Mouse (Mus musculus): ENCODE data around the gene Zfp691.

DNA sequence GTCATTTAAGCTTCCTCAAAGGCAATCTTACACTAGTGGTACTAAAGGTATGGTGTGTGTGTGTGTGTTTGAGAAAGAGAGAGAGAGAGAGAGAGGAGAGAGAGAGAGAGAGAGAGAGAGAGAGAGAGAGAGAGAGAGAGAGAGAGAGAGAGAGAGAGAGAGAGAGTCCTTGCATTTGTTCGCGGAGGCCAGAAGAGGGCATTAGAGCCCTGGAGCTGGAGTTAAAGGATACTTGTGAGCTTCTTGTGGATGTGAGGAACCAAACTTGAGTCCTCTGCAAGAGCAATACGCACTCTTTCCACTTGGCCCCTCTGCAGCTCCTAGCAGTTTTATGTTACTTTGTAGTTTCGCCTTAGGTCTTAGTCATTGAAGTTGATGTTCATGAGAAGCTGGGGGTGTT is 11.0 kb downstream of the Zfp691 start:
- TF ChIP-seq TAL1 (IDR thresholded peaks at IDR 0.05; ENCODE audit: low read length) (no peak), GATA1 (IDR thresholded peaks at IDR 0.05; ENCODE audit: low read length) (no peak)
